Mouse (Mus musculus) kidney, postnatal 0 days (tissue): Measurements from ENCODE around the gene Tab1. TPM values are rescaled to one million over a fixed set of nuclear protein-coding genes. Genes with fewer than 3 reads are reported as not detected.
A peak's percentile ranks its signal among the peaks of the same experiment; 100 is the strongest.

Source experiments
- ATAC-seq: fragments of 200-750 bp; cut with Nextera tagmentation; replicated peaks from 2 replicates; pipeline ENCODE4 v1.8.0; 2017; ENCODE audit warnings: low read depth, moderate number of reproducible peaks, moderate TSS enrichment, moderate library complexity; ENCODE audit not compliant: low FRiP score
- DNase-seq: peaks from one replicate; pipeline ENCODE4 v3.0.0-alpha.2; 2016; ENCODE audit warnings: low spot score
- H3K27ac ChIP-seq: fragments of 300-500 bp; sonication (generic); 2 replicates; pipeline ENCODE4 v1.5.1; 2014; ENCODE audit warnings: mild to moderate bottlenecking
- H3K27me3 ChIP-seq: fragments of 300-500 bp; sonication (generic); 2 replicates; pipeline ENCODE4 v1.6.1; 2014; ENCODE audit warnings: low read length, mixed read lengths; ENCODE audit not compliant: insufficient read depth
- H3K36me3 ChIP-seq: fragments of 300-500 bp; sonication (generic); 2 replicates; pipeline ENCODE4 v1.6.1; 2014; ENCODE audit warnings: low read length, mixed read lengths; ENCODE audit not compliant: insufficient read depth
- H3K4me1 ChIP-seq: fragments of 300-500 bp; sonication (generic); replicated peaks from 2 replicates; pipeline ENCODE4 v1.6.1; 2014; ENCODE audit warnings: antibody characterized with exemption, low read length, mixed read lengths; ENCODE audit not compliant: insufficient read depth
- H3K4me2 ChIP-seq: fragments of 300-500 bp; sonication (generic); 2 replicates; pipeline ENCODE4 v1.6.1; 2014; ENCODE audit warnings: mild to moderate bottlenecking, low read length, moderate library complexity, mixed read lengths
- H3K4me3 ChIP-seq: fragments of 300-500 bp; sonication (generic); replicated peaks from 2 replicates; pipeline ENCODE4 v1.5.1; 2014; ENCODE audit warnings: low read depth, low read length
- H3K9ac ChIP-seq: fragments of 300-500 bp; sonication (generic); 2 replicates; pipeline ENCODE4 v1.6.1; 2014; ENCODE audit warnings: low read depth, low read length
- H3K9me3 ChIP-seq: fragments of 300-500 bp; sonication (generic); replicated peaks from 2 replicates; pipeline ENCODE4 v1.6.1; 2016; ENCODE audit warnings: low read length, inconsistent platforms, mixed read lengths
- CTCF ChIP-seq: IDR thresholded peaks from 2 replicates; pipeline ENCODE4 v1.5.1; 2016; ENCODE audit warnings: antibody characterized with exemption, low read depth, mild to moderate bottlenecking, moderate library complexity
- WGBS: fragments of 180-500 bp; shearing (Covaris S2); extraction: QIAGEN DNeasy Blood & Tissue Kit; methylation state at CpG from one replicate; pipeline ENCODE4 v1.1.7; 2014; 5-methylcytosine and 5-hydroxymethylcytosine counted together
- polyA plus RNA-seq: library from polyadenylated mRNA; unstranded; fragments of >200 nt; fragmentation: Nextera tagmentation; extraction: Ambion mirVana; gene quantifications from 2 replicates; pipeline ENCODE4 v1.2.1, GENCODE M21; 2015

Tab1 gene
- polyA plus RNA-seq, 1 experiment from 2014 or later, result 27.7 TPM

DNA sequence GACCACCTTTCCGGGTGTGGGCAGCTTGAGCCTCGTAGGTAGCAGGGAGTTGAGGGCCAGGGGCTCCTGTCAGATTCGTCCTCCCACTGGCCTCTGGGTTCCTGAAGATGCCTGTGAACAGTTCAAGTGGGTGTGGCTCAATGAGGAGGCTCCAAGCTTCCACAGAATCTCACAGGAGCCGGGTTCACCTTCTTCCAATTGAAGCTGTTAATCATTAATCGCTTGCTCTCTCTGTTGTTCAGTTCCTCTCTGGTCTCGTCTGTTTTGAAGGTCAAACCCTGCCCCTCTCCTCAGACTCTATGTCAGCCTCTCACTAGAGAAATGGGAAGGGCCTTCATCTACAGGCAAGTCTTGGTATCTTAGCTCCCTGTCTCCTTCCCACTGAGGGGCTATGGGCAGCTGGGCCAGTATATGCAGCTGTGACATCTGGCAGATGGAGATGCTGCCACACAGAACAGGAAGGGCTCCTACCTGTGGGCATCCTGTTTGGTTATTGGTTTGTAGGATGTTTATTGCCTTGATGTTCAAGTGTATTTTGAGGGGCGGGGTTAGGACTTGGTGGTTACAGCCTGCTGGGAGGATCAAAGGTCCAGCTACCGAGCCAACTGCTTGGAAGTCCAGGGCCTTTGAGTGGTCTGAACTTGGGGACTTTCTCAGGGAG lies 58.8 kb downstream of the Tab1 start:
- ATAC-seq (peak; percentile 52; the same call in 1 of the 2 replicates), DNase-seq (peak; percentile 32)
- Histone ChIP-seq H3K9me3 (no peaks in the 10 kb centered on the region), H3K4me1 (peaks cover 12% of the 10 kb centered on the region; the same call in 1 of the 2 replicates), H3K27me3 (no peaks in the 10 kb centered on the region), H3K4me2 (no peak overlapping the region), H3K9ac (no peak overlapping the region), H3K27ac (peak overlapping the region; percentile 57), H3K4me3 (no peak overlapping the region), H3K36me3 (no peaks in the 10 kb centered on the region)
- TF ChIP-seq CTCF, result no peak
- WGBS, result 56% methylated on average over 8 of the region's 8 CpGs

DNA sequence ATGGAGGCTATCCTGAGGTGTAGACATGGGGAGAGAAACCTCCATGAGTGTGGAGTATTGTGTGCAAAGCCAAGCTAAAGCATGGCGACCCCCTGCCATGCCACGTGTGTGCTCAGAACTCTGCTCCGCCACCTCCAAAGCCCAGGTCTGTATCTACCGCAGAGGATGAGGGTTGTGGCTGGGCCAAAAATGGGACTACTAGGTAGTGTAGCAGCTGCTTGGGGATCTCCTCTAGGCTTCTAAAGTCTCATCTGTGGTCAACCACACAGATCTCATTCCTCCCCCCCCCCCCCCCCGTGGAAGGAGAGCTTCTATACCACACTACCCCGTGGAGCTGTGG lies 59.3 kb downstream of the Tab1 start:
- Histone ChIP-seq H3K4me3 (no peak overlapping the region), H3K4me2 (no peak overlapping the region), H3K27ac (peak overlapping the region; percentile 54), H3K9me3 (no peaks in the 10 kb centered on the region), H3K27me3 (no peaks in the 10 kb centered on the region), H3K36me3 (no peaks in the 10 kb centered on the region), H3K9ac (no peak overlapping the region), H3K4me1 (peaks cover 12% of the 10 kb centered on the region; the same call in 1 of the 2 replicates)
- TF ChIP-seq CTCF, result no peak
- ATAC-seq (no peak), DNase-seq (no peak)
- 92% methylated on average over 6 of the region's 6 CpGs for WGBS

DNA sequence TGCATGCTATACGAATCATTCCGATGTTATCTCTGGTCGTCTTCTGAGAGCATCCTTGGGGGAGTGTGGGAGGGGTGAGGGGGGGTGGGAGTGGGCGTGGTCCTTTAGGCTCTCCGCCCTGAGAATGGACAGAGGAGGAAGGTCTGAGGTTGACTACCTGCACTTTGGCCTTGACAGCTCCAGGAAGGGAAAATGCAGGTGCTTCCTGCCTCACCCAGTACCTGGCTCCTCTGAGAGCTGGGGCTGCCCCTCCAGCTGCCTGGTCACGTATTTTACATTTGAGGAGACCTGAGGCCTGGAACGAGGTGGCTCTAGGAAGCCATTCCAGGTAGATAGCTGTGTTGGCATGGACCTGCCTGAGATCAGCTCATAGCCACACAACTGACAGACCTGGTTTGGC lies 59.9 kb downstream of the Tab1 start:
- Histone ChIP-seq H3K4me3 (no peak overlapping the region), H3K27me3 (no peaks in the 10 kb centered on the region), H3K4me1 (peaks cover 12% of the 10 kb centered on the region; the same call in 1 of the 2 replicates), H3K9me3 (no peaks in the 10 kb centered on the region), H3K27ac (no peak overlapping the region), H3K4me2 (no peak overlapping the region), H3K36me3 (no peaks in the 10 kb centered on the region), H3K9ac (no peak overlapping the region)
- TF ChIP-seq CTCF, result no peak
- WGBS, result 76% methylated on average over 7 of the region's 7 CpGs
- ATAC-seq (no peak), DNase-seq (no peak)

DNA sequence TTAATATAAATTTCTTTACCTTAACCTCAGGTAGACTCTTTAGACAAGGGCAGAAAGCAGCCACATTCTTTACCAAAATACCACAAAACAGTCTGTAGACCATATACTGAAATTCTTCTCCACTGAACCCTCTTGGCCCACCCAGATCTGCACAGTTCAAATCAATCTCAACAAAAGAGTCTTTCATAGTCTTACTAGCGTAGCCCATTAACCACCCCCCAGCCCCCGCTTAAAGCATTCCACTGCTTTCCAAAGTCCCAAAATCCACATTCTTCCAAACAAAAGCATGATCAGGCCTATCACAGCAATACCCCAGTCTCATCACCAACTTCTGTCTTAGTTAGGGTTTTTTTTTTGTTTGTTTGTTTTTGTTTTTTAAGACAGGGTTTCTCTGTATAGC lies 66.6 kb downstream of the Tab1 start:
- TF ChIP-seq CTCF, result no peak
- no peaks in the 10 kb centered on the region for H3K27me3 ChIP-seq
- no peak overlapping the region for H3K4me3 ChIP-seq
- no peaks in the 10 kb centered on the region for H3K9me3 ChIP-seq
- DNase-seq (no peak), ATAC-seq (no peak)
- no peak overlapping the region for H3K9ac ChIP-seq
- H3K27ac ChIP-seq, result no peak overlapping the region
- no peaks in the 10 kb centered on the region for H3K4me1 ChIP-seq
- no peak overlapping the region for H3K4me2 ChIP-seq
- no peaks in the 10 kb centered on the region for H3K36me3 ChIP-seq
- 85% methylated on average over 2 of the region's 2 CpGs for WGBS

DNA sequence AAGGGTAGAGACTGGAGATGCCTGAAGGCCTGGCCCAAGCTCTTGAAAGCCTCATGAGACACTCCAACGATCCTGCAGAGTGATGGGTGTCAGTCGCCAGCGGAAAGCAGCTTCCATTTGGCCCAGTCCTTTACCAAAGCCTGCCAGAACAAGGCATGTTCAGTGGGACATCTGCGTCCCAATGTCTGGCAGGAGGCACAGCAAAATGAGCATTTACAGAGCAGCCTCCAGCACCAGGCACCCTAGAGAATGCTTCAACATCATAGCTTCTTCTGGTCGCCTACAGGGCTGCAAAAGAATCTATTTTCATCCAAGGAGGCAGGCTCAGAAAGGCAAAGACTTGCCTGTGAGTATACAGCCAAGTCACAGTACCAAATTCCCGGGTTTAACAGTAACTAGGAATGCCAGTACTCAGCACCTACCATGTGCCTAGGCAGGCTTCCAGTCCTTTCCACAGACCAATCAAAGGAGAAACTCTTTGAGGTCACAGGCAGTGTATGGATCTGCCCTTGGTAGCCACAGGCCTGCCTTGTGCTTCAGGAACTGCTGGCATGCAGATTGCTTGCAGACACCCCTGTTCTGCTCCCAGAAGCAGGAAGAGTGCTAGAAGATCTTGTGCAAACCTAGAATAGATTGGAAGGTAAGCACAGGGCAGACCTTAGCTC lies 69.3 kb downstream of the Tab1 start:
- WGBS, result 80% methylated on average over 6 of the region's 6 CpGs
- DNase-seq (no peak), ATAC-seq (no peak)
- H3K4me2 ChIP-seq, result no peak overlapping the region
- no peaks in the 10 kb centered on the region for H3K27me3 ChIP-seq
- TF ChIP-seq CTCF, result no peak
- no peaks in the 10 kb centered on the region for H3K36me3 ChIP-seq
- no peaks in the 10 kb centered on the region for H3K4me1 ChIP-seq
- no peak overlapping the region for H3K4me3 ChIP-seq
- H3K27ac ChIP-seq, result no peak overlapping the region
- no peak overlapping the region for H3K9ac ChIP-seq
- no peaks in the 10 kb centered on the region for H3K9me3 ChIP-seq

DNA sequence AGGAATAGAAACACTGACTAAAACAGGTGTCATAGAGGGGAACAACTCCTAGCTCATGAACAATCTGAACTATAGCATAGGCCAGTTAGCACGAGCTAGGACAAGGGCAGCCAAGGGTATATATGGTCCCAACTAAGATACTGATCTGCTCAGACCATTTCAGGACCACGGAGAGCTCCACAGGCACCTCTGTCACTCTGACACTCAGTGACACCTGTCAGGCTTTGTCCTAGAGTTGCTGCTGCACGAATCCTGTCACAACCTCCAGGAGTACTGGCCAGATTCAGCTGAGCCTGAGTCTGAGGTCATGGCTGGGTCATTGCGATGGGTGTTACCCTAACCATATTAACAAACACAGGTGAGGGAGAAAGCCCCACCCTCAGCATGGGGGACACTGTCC lies 70.5 kb downstream of the Tab1 start:
- Histone ChIP-seq H3K27ac (no peak overlapping the region), H3K9ac (no peak overlapping the region), H3K9me3 (no peaks in the 10 kb centered on the region), H3K27me3 (no peaks in the 10 kb centered on the region), H3K4me3 (no peak overlapping the region), H3K4me1 (no peaks in the 10 kb centered on the region), H3K4me2 (no peak overlapping the region), H3K36me3 (no peaks in the 10 kb centered on the region)
- 35% methylated on average over 4 of the region's 4 CpGs for WGBS
- peak; percentile 34 for DNase-seq
- ATAC-seq, result no peak
- no peak for TF ChIP-seq CTCF
